Mouse (Mus musculus): Measurements from ENCODE around the gene Scd3. TPM values are rescaled to one million over a fixed set of nuclear protein-coding genes. Genes with fewer than 3 reads are reported as not detected.

Gene Scd3
- polyA plus RNA-seq, 2 experiments, result not detected

GRCm38 (mm10) chr19:44198964-44199363 lies 4.1 kb upstream of the Scd3 start:
- peaks cover 0 to 7% of the 10 kb centered on the region in 2 experiments; a peak in 2 of 4 replicates for H3K4me1 ChIP-seq (replicated peaks; ENCODE audit: control insufficient read depth in 2 of 2, insufficient read depth in 2 of 2, low read length in 1 of 2)
- H3K4me2 ChIP-seq (ENCODE audit: low read depth), result no peak overlapping the region
- no peak overlapping the region for H3K4me3 ChIP-seq (ENCODE audit: insufficient read depth in 1 of 2, low read depth in 2 of 2, low read length in 2 of 2)
- no peaks in the 10 kb centered on the region for H3K36me3 ChIP-seq (replicated peaks; ENCODE audit: control insufficient read depth, insufficient read depth, low read depth)
- no peak overlapping the region for H3K27ac ChIP-seq
- DNase-seq (ENCODE audit: low read depth in 3 of 3, low spot score in 3 of 3), result no peak
- ATAC-seq (ENCODE audit: insufficient read depth), result no peak
- H3K9me3 ChIP-seq (ENCODE audit: control insufficient read depth, low read length), result no peaks in the 10 kb centered on the region
- no peaks in the 10 kb centered on the region for H3K27me3 ChIP-seq (ENCODE audit: control insufficient read depth, insufficient read depth, low read length)
- WGBS (ENCODE audit: insufficient replicate concordance), result 59% methylated on average over 2 of the region's 2 CpGs
- TF ChIP-seq CTCF (IDR thresholded peaks at IDR 0.05; ENCODE audit: low read depth) (peak; percentile 70), EP300 (IDR thresholded peaks at IDR 0.05; ENCODE audit: low read depth) (no peak)
- H3K9ac ChIP-seq (replicated peaks), result no peak overlapping the region

- H3K27ac ChIP-seq, result no peak overlapping the region
- H3K4me1 ChIP-seq (replicated peaks; ENCODE audit: control insufficient read depth in 2 of 2, insufficient read depth in 2 of 2, low read length in 1 of 2), result no peaks in the 10 kb centered on the region
- ATAC-seq (ENCODE audit: insufficient read depth), result no peak
- H3K36me3 ChIP-seq (replicated peaks; ENCODE audit: control insufficient read depth, insufficient read depth, low read depth), result no peaks in the 10 kb centered on the region
- no peaks in the 10 kb centered on the region for H3K9me3 ChIP-seq (ENCODE audit: control insufficient read depth, low read length)
- H3K27me3 ChIP-seq (ENCODE audit: control insufficient read depth, insufficient read depth, low read length), result no peaks in the 10 kb centered on the region; the same call in 1 of the 2 replicates
- TF ChIP-seq EP300 (IDR thresholded peaks at IDR 0.05; ENCODE audit: low read depth), result no peak
- TF ChIP-seq CTCF (IDR thresholded peaks at IDR 0.05; ENCODE audit: low read depth), result peak; percentile 23; the same call in 1 of the 2 replicates
- no peak for DNase-seq (ENCODE audit: low read depth in 3 of 3, low spot score in 3 of 3)
- H3K4me2 ChIP-seq (ENCODE audit: low read depth), result no peak overlapping the region
- no peak overlapping the region for H3K4me3 ChIP-seq (ENCODE audit: insufficient read depth in 1 of 2, low read depth in 2 of 2, low read length in 2 of 2)
- no peak overlapping the region for H3K9ac ChIP-seq (replicated peaks)
- 37% methylated on average over 2 of the region's 2 CpGs for WGBS (ENCODE audit: insufficient replicate concordance)
These were observed 4.0 kb downstream of the Scd3 start for GRCm38 (mm10) chr19:44207079-44207478.

GRCm38 (mm10) chr19:44215255-44215654 lies 12.2 kb downstream of the Scd3 start:
- Histone ChIP-seq H3K9ac (replicated peaks) (no peak overlapping the region), H3K4me3 (ENCODE audit: insufficient read depth in 1 of 2, low read depth in 2 of 2, low read length in 2 of 2) (no peak overlapping the region), H3K4me1 (replicated peaks; ENCODE audit: control insufficient read depth in 2 of 2, insufficient read depth in 2 of 2, low read length in 1 of 2) (no peaks in the 10 kb centered on the region), H3K9me3 (ENCODE audit: control insufficient read depth, low read length) (no peaks in the 10 kb centered on the region), H3K27ac (no peak overlapping the region), H3K36me3 (replicated peaks; ENCODE audit: control insufficient read depth, insufficient read depth, low read depth) (no peaks in the 10 kb centered on the region), H3K27me3 (ENCODE audit: control insufficient read depth, insufficient read depth, low read length) (no peaks in the 10 kb centered on the region), H3K4me2 (ENCODE audit: low read depth) (no peak overlapping the region)
- ATAC-seq (ENCODE audit: insufficient read depth), result no peak
- DNase-seq (ENCODE audit: low read depth in 3 of 3, low spot score in 3 of 3), result no peak
- 53% methylated on average over 12 of the region's 12 CpGs for WGBS (ENCODE audit: insufficient replicate concordance)
- TF ChIP-seq EP300 (IDR thresholded peaks at IDR 0.05; ENCODE audit: low read depth), result no peak
- peak; percentile 12; the same call in 1 of the 2 replicates for TF ChIP-seq CTCF (IDR thresholded peaks at IDR 0.05; ENCODE audit: low read depth)

- Histone ChIP-seq H3K9me3 (ENCODE audit: control insufficient read depth, low read length) (no peaks in the 10 kb centered on the region), H3K4me2 (ENCODE audit: low read depth) (no peak overlapping the region), H3K36me3 (replicated peaks; ENCODE audit: control insufficient read depth, insufficient read depth, low read depth) (no peaks in the 10 kb centered on the region), H3K27ac (no peak overlapping the region), H3K9ac (replicated peaks) (no peak overlapping the region), H3K27me3 (ENCODE audit: control insufficient read depth, insufficient read depth, low read length) (no peaks in the 10 kb centered on the region), H3K4me3 (ENCODE audit: insufficient read depth in 1 of 2, low read depth in 2 of 2, low read length in 2 of 2) (no peak overlapping the region), H3K4me1 (replicated peaks; ENCODE audit: control insufficient read depth in 2 of 2, insufficient read depth in 2 of 2, low read length in 1 of 2) (no peaks in the 10 kb centered on the region)
- ATAC-seq (ENCODE audit: insufficient read depth) (no peak), DNase-seq (ENCODE audit: low read depth in 3 of 3, low spot score in 3 of 3) (no peak)
- TF ChIP-seq EP300 (IDR thresholded peaks at IDR 0.05; ENCODE audit: low read depth) (no peak), CTCF (IDR thresholded peaks at IDR 0.05; ENCODE audit: low read depth) (no peak)
- 40% methylated on average over 3 of the region's 3 CpGs for WGBS (ENCODE audit: insufficient replicate concordance)
These were observed 15.0 kb downstream of the Scd3 start for GRCm38 (mm10) chr19:44217958-44218525.

GRCm38 (mm10) chr19:44225728-44226127 lies 22.7 kb downstream of the Scd3 start:
- no peak overlapping the region for H3K27ac ChIP-seq
- DNase-seq (ENCODE audit: low read depth in 3 of 3, low spot score in 3 of 3) (peak in 1 of 3 experiments; percentile 11), ATAC-seq (ENCODE audit: insufficient read depth) (no peak)
- H3K4me2 ChIP-seq (ENCODE audit: low read depth), result no peak overlapping the region
- H3K4me1 ChIP-seq (replicated peaks; ENCODE audit: control insufficient read depth in 2 of 2, insufficient read depth in 2 of 2, low read length in 1 of 2), result no peaks in the 10 kb centered on the region
- H3K4me3 ChIP-seq (ENCODE audit: insufficient read depth in 1 of 2, low read depth in 2 of 2, low read length in 2 of 2), result no peak overlapping the region
- no peaks in the 10 kb centered on the region; the same call in 1 of the 2 replicates for H3K27me3 ChIP-seq (ENCODE audit: control insufficient read depth, insufficient read depth, low read length)
- 7% methylated on average over 5 of the region's 5 CpGs for WGBS (ENCODE audit: insufficient replicate concordance)
- no peaks in the 10 kb centered on the region for H3K9me3 ChIP-seq (ENCODE audit: control insufficient read depth, low read length)
- TF ChIP-seq EP300 (IDR thresholded peaks at IDR 0.05; ENCODE audit: low read depth), result no peak
- TF ChIP-seq CTCF (IDR thresholded peaks at IDR 0.05; ENCODE audit: low read depth), result no peak
- H3K9ac ChIP-seq (replicated peaks), result no peak overlapping the region
- H3K36me3 ChIP-seq (replicated peaks; ENCODE audit: control insufficient read depth, insufficient read depth, low read depth), result no peaks in the 10 kb centered on the region
